Mouse (Mus musculus) cerebellum, adult 2 months (tissue): ENCODE data around the gene Ssbp3.

Source experiments
- CTCF ChIP-seq: fragments of 200-500 bp; IDR thresholded peaks from 2 replicates; pipeline ENCODE4 v1.5.1; 2011; ENCODE audit warnings: low read depth, mild to moderate bottlenecking, control low read depth, low read length, moderate library complexity, borderline replicate concordance; ENCODE audit not compliant: insufficient read depth
- POLR2A ChIP-seq: fragments of 200-500 bp; IDR thresholded peaks from 2 replicates; pipeline ENCODE4 v1.6.1; 2011; ENCODE audit warnings: low read length, control low read depth, borderline replicate concordance; ENCODE audit not compliant: insufficient read depth

DNA sequence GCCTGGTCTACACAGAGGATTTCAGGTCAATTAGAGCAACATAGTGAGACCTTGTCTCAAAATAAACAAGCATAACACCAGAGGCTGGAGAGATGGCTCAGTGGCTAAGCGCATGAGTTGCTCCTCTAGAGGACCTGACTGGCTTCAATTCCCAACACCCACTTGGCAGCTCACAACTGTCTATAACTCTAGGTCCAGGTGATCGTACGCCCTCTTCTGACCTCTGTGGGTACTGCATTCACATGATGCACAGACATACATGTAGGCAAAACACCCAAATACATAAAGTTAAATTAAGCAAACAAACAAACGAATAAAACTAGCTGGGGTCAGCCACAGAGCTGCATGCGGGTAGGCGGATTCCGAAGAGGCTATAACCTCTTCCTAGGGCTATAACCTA, 36.0 kb upstream of the Ssbp3 start:
- no peak for TF ChIP-seq POLR2A
- TF ChIP-seq CTCF = 0 out of 2 replicates have a peak, but pooled peaks have one; percentile 2
